Mouse (Mus musculus) bone marrow, adult 2 months (tissue): Measurements from ENCODE around the gene Ptpn6. TPM values are rescaled to one million over a fixed set of nuclear protein-coding genes. Genes with fewer than 3 reads are reported as not detected.

ENCODE experiments used
- H3K27ac ChIP-seq: fragments of 200-500 bp; 2 replicates; pipeline ENCODE4 v1.5.1; 2012; ENCODE audit warnings: low read depth, mild to moderate bottlenecking, control low read depth, inconsistent platforms, low read length; ENCODE audit not compliant: control insufficient read depth, poor library complexity, insufficient read depth
- H3K4me1 ChIP-seq: fragments of 200-500 bp; 2 replicates; pipeline ENCODE4 v1.6.1; 2011; ENCODE audit warnings: low read length; ENCODE audit not compliant: control insufficient read depth, insufficient read depth
- H3K4me3 ChIP-seq: fragments of 200-500 bp; replicated peaks from 2 replicates; pipeline ENCODE3; 2011; ENCODE audit warnings: mild to moderate bottlenecking, low read depth, low read length, control low read depth; ENCODE audit not compliant: control insufficient read depth
- CTCF ChIP-seq: fragments of 200-500 bp; IDR thresholded peaks from 2 replicates; pipeline ENCODE4 v1.5.1; 2011; ENCODE audit warnings: low read length, control low read depth; ENCODE audit not compliant: control insufficient read depth, insufficient read depth
- POLR2A ChIP-seq: fragments of 200-500 bp; IDR thresholded peaks from 2 replicates; pipeline ENCODE4 v1.6.1; 2011; ENCODE audit warnings: low read depth, mild to moderate bottlenecking, control low read depth, low read length, borderline replicate concordance; ENCODE audit not compliant: control insufficient read depth
- WGBS: fragments of 180-500 bp; shearing (Covaris S2); methylation state at CpG from one replicate; pipeline ENCODE4 v1.1.7; 2018; 5-methylcytosine and 5-hydroxymethylcytosine counted together
- polyA plus RNA-seq: library from polyadenylated mRNA; stranded (reverse); fragments of >200 nt; gene quantifications from 2 replicates; pipeline ENCODE4 v1.2.4, GENCODE M21; 2011; ENCODE audit warnings: low replicate concordance; ENCODE audit not compliant: missing spikeins, insufficient read depth, insufficient read length

The Ptpn6 gene
- polyA plus RNA-seq, 1 experiment = 439 TPM

GRCm38 (mm10) chr6:124717968-124718367 lies 20.5 kb downstream of the Ptpn6 start:
- Histone ChIP-seq H3K27ac (no peak overlapping the region), H3K4me1 (peaks cover 11% of the 10 kb centered on the region), H3K4me3 (no peak overlapping the region)
- WGBS = 94% methylated on average over 13 of the region's 13 CpGs
- no peak for TF ChIP-seq POLR2A
- TF ChIP-seq CTCF = no peak

DNA sequence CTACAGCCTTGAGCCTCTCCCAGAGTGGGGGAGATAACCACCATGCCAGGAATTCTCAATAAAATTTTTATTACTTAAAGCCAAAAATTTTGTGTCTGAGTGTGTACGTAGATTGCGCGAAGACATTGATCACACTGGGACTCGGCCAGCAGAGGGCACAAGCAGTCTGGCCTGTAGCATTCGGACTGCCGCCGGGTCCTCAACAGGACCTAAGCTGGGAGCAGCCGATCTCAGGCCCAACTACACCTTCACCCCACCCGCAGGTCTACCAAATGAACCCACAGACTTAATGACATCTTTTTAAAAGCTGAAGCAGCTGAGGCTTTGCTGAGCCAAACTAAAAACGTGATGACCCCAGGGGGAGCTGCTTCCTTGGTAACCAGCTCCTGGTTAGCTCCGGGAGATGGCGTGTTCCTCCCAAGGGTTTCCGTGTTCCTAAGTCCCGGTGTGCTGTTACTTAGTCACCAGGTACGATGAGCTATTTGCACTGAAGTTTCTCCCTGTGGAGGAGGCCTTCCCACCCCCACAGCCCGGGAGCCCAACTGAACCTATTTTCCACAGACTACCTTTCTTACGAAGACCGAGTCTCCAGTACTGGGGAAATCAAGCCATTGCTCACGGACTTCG lies 21.5 kb downstream of the Ptpn6 start:
- WGBS = 53% methylated on average over 20 of the region's 20 CpGs
- peak; percentile 95 for TF ChIP-seq CTCF
- TF ChIP-seq POLR2A = no peak
- Histone ChIP-seq H3K4me3 (no peak overlapping the region), H3K27ac (no peak overlapping the region), H3K4me1 (peaks cover 8% of the 10 kb centered on the region)

DNA sequence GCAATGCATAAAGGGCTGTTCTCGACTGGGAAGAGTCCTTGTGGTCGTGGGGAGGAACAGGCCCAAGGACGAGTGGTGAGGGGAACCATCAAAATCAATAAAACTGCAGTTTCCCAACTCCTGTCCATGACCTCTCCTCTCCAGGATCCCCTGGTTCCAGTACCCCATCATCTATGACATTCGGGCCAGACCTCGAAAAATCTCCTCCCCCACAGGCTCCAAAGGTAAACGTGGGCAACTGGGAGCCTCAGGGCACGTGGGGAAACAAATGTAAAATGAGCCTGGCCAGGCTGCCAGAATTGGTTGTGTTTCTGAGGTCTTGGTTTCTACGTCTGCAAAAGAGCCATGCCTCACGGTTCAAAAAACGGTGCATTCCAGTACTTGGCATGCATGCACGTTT lies 25.6 kb downstream of the Ptpn6 start:
- 15% methylated on average over 11 of the region's 11 CpGs for WGBS
- H3K4me1 ChIP-seq = peaks cover 2% of the 10 kb centered on the region; the same call in 1 of the 2 replicates
- no peak overlapping the region for H3K27ac ChIP-seq
- peak overlapping the region; percentile 96 for H3K4me3 ChIP-seq
- TF ChIP-seq POLR2A (no peak), CTCF (no peak)

DNA sequence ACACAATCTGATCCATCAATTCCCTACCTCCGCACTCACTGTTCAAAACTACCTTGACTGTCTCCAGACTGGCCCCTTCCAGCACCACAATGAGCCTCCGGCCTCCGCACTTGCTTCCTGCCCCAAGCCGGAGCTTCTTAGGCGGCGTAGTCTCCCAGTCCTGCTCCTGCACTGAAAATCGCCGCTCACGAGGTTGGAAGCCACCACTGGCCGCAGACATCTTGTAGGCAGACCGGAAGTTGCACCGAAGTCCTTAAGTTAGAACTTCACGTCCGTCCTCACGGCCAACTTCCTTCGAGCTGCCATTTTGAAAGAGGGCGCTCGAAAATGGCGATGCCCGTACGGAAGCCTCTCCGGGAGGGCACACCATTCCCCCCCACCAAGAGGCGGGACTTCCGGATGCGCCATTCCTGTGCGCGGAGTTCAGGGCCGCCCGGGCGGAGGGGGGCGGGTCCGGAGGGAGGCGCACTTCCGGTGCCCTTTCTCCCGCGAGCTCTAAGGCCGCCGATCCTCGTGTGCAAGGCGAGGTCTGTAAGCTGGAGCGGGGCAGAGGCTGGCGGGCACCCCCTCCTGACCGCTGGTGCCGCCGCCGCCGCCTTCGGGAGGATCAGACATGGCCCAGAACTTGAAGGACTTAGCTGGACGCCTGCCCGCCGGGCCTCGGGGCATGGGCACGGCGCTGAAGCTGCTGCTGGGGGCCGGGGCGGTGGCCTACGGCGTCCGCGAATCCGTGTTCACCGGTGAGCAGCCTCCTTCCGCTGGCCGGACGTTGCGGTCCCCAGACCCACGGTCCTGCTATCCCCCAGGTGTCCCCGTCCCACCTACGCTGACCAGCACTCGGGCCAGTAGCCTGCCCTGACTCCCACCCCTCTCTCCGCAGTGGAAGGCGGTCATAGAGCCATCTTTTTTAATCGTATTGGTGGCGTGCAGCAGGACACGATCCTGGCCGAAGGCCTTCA lies 26.4 kb downstream of the Ptpn6 start, which contains the start of the genes Emg1 and Phb2:
Emg1 (minus strand) TSS at position 355 of the 959 bp plus-strand sequence.
Phb2 (plus strand) TSS at position 513 of the 959 bp plus-strand sequence.
- under 1% methylated on average over 76 of the region's 76 CpGs for WGBS
- TF ChIP-seq POLR2A (no peak; the same call in none of the 2 replicates), CTCF (peak; percentile 6; the same call in 1 of the 2 replicates)

DNA sequence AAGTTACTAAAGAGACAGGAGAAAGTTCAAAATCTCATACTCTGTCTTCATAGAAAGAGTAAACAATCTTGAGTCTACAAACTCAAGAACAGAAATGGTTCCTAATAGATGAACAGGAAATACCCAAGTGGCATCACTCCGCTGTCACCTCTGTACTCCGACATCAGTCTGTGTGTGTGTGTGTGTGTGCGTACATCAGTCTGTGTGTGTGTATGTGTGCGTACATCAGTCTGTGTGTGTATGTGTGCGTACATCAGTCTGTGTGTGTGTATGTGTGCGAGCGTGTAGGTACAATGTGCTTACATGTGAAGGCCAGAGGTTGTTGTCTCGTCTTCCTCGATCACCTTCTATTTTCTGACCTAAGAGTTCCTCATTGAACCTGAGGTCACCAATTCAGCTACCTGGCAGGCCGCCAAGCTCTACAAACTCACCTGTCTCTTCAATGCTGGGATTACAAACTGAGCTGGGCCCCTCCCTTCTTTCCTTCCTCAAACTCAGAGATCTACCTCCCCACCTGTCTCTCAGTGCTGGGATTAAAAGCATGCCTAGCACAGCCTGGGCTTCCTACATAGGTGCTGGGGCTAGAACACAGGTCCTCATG lies 30.1 kb downstream of the Ptpn6 start:
- no peak for TF ChIP-seq POLR2A
- TF ChIP-seq CTCF = no peak
- H3K27ac ChIP-seq = no peak overlapping the region
- peaks cover 2% of the 10 kb centered on the region; the same call in 1 of the 2 replicates for H3K4me1 ChIP-seq
- whole genome bisulfite sequencing = 91% methylated on average over 10 of the region's 10 CpGs
- no peak overlapping the region for H3K4me3 ChIP-seq

More for the DNA sequence above, 26.4 kb downstream of the Ptpn6 start, which contains the start of the genes Emg1 and Phb2:
- peak within 1 kb of the TSS; percentile 96 for H3K4me3 ChIP-seq
- H3K4me1 ChIP-seq = peaks cover 2% of the 10 kb centered on the region; the same call in 1 of the 2 replicates
- peak within 1 kb of the TSS; percentile 78 for H3K27ac ChIP-seq

GRCm38 (mm10) chr6:124706061-124706627 lies 32.4 kb downstream of the Ptpn6 start:
- Histone ChIP-seq H3K27ac (no peak overlapping the region), H3K4me3 (no peak overlapping the region), H3K4me1 (peaks cover 2% of the 10 kb centered on the region; the same call in 1 of the 2 replicates)
- TF ChIP-seq POLR2A (no peak), CTCF (no peak)
- 83% methylated on average over 5 of the region's 5 CpGs for WGBS

DNA sequence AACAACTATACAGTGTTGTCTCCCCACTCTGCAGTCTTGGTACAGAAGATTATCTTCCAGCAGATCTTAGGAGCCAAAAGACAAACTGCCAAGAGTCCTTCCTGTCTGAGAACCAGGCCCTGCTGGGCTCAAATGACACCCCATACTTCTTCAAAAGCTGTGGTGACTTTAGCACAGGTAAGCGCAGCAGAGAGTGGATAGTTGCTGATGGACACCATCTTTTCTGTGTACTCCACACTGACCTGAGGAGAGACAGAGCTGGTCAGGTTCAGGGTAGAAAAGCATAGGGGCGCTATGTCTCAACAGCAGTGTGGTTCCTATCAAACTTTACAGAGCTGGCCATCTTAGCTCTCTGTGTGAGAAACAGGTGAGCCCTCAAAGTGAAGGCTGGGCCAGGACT lies 34.1 kb downstream of the Ptpn6 start:
- H3K27ac ChIP-seq = no peak overlapping the region
- H3K4me3 ChIP-seq = no peak overlapping the region
- WGBS = 87% methylated on average over 2 of the region's 2 CpGs
- peaks cover 2% of the 10 kb centered on the region; the same call in 1 of the 2 replicates for H3K4me1 ChIP-seq
- TF ChIP-seq CTCF (no peak), POLR2A (no peak)
